Mouse (Mus musculus) neural tube, embryonic 11.5 days (tissue): ENCODE data around the gene Retreg3. TPM values are rescaled to one million over a fixed set of nuclear protein-coding genes. Genes with fewer than 3 reads are reported as not detected.
"Not testable (repeated sequence)": the region's sequence is repeated elsewhere in the genome, so short reads cannot be mapped to it uniquely, and the experiment has no call there.

Experiments
- ATAC-seq: fragments of 200-750 bp; cut with Nextera tagmentation; 2 replicates; pipeline ENCODE4 v1.8.0; 2017; ENCODE audit warnings: moderate number of reproducible peaks, mild to moderate bottlenecking, moderate TSS enrichment, moderate library complexity; ENCODE audit not compliant: insufficient read depth, low FRiP score, low TSS enrichment
- DNase-seq: peaks from one replicate; pipeline ENCODE4 v3.0.0-alpha.2; 2015; ENCODE audit warnings: low spot score
- H3K27ac ChIP-seq: fragments of 300-500 bp; sonication (generic); 2 replicates; pipeline ENCODE4 v1.5.1; 2014; ENCODE audit warnings: low read depth, mild to moderate bottlenecking, low read length
- H3K27me3 ChIP-seq: fragments of 300-500 bp; sonication (generic); 2 replicates; pipeline ENCODE4 v1.6.1; 2014; ENCODE audit warnings: mild to moderate bottlenecking, low read length, mixed read lengths; ENCODE audit not compliant: control insufficient read depth, insufficient read depth
- H3K36me3 ChIP-seq: fragments of 300-500 bp; sonication (generic); 2 replicates; pipeline ENCODE4 v1.6.1; 2014; ENCODE audit warnings: mild to moderate bottlenecking, low read length, moderate library complexity, mixed read lengths; ENCODE audit not compliant: control insufficient read depth, insufficient read depth
- H3K4me1 ChIP-seq: fragments of 300-500 bp; sonication (generic); 2 replicates; pipeline ENCODE4 v1.6.1; 2014; ENCODE audit warnings: low read length, mixed read lengths; ENCODE audit not compliant: control insufficient read depth, insufficient read depth
- H3K4me2 ChIP-seq: fragments of 300-500 bp; sonication (generic); 2 replicates; pipeline ENCODE4 v1.6.1; 2014; ENCODE audit warnings: low read depth, mild to moderate bottlenecking, moderate library complexity
- H3K4me3 ChIP-seq: fragments of 300-500 bp; sonication (generic); 2 replicates; pipeline ENCODE4 v1.5.1; 2014; ENCODE audit warnings: low read depth, low read length
- H3K9ac ChIP-seq: fragments of 300-500 bp; sonication (generic); 2 replicates; pipeline ENCODE4 v1.6.1; 2014; ENCODE audit warnings: mild to moderate bottlenecking, low read length
- H3K9me3 ChIP-seq: fragments of 300-500 bp; sonication (generic); 2 replicates; pipeline ENCODE4 v1.6.1; 2016; ENCODE audit warnings: low read length; ENCODE audit not compliant: control insufficient read depth
- WGBS: fragments of 180-500 bp; shearing (Covaris S2); extraction: QIAGEN DNeasy Blood & Tissue Kit; methylation state at CpG from one replicate; pipeline ENCODE4 v1.1.7; 2014; 5-methylcytosine and 5-hydroxymethylcytosine counted together
- polyA plus RNA-seq: library from polyadenylated mRNA; unstranded; fragments of >200 nt; fragmentation: Nextera tagmentation; extraction: Ambion mirVana; gene quantifications from 2 replicates; pipeline ENCODE4 v1.2.1, GENCODE M21; 2014

The Retreg3 gene
- polyA plus RNA-seq, 1 experiment from 2014 or later = 14.4 TPM

DNA sequence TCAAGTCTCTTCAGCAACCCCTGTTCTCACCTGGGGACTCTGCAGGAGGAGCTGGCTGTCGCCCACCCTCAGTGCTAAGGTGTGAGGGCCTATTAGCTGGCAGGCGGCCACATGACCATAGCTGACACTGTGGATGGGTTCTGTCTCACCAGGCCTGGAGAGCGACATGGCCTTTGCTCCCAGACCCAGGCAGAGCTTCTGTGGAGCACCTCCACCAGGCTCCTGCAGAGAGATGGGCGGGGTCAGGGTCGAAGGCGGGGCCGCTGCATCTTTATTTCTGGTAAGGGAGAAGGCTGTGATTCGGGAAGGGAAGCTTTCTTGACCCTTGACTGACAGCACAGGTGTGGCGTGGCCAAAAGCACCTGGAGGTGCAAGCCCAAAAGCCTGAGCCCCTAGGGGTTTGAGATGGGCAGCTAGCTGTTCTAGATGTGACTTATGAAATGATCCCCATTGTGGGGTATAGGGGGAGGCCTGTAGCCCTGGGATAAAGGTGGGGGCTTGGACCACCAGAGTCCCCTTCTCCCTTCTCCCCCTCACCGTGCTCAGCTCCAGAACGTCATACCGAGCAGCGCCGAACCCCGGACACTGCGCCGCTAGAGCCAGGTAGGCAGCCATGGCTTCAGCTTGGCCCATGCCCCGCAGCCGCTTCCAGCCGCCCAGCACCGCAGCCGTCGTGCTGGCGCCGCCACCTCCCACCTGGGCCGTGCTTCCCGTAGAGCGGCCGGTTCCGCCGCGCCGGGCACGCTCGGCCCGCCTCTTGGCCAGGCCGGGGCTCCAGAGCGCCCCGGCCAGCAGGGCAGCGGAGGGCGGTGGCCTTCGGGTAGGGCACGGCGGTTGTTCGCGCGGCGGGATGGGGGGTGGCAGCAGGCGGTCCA is 44.0 kb upstream of the Retreg3 start:
- H3K4me2 ChIP-seq = peak overlapping the region; percentile 35

GRCm38 (mm10) chr11:101162772-101163171 is 43.1 kb upstream of the Retreg3 start:
- ATAC-seq = no peak
- peaks cover 6% of the 10 kb centered on the region; the same call in 1 of the 2 replicates for H3K4me1 ChIP-seq
- H3K4me2 ChIP-seq = no peak overlapping the region

More for the DNA sequence above, 44.0 kb upstream of the Retreg3 start:
- Histone ChIP-seq H3K4me3 (peak overlapping the region; percentile 20), H3K4me1 (peaks cover 6% of the 10 kb centered on the region; the same call in 1 of the 2 replicates), H3K27me3 (peaks cover 69% of the 10 kb centered on the region), H3K36me3 (no peaks in the 10 kb centered on the region), H3K9ac (peak overlapping the region; percentile 8; the same call in 1 of the 2 replicates), H3K9me3 (no peaks in the 10 kb centered on the region), H3K27ac (no peak overlapping the region)
- WGBS = 6% methylated on average over 49 of the region's 49 CpGs
- DNase-seq (no peak), ATAC-seq (no peak)

DNA sequence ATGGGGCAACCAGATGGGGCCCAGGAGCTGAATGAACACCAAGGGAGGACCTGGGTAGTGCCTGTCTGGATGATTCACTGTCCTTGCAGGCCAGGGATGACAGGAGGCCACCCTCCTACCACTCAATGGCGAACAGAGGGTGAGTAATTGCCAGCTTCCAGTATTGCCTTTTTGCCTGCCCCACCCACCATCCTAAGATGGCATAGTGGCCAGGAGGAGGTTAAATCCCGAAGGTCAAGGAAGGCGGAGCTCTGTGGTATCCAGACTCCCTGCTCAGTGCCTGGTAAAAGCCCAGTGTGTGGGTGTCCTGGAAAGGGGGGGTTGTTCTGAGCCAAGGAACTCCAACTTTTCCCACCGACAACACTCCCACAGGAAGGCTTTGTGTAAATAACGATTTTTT is 42.6 kb upstream of the Retreg3 start:
- no peak overlapping the region for H3K9ac ChIP-seq
- peaks cover 59% of the 10 kb centered on the region for H3K27me3 ChIP-seq
- no peaks in the 10 kb centered on the region for H3K9me3 ChIP-seq
- ATAC-seq (no peak), DNase-seq (no peak)
- no peak overlapping the region for H3K27ac ChIP-seq
- WGBS = 52% methylated on average over 5 of the region's 5 CpGs
- no peak overlapping the region for H3K4me2 ChIP-seq
- no peak overlapping the region for H3K4me3 ChIP-seq
- H3K36me3 ChIP-seq = no peaks in the 10 kb centered on the region
- H3K4me1 ChIP-seq = peaks cover 6% of the 10 kb centered on the region; the same call in 1 of the 2 replicates

More at GRCm38 (mm10) chr11:101162772-101163171, 43.1 kb upstream of the Retreg3 start:
- Histone ChIP-seq H3K36me3 (no peaks in the 10 kb centered on the region), H3K9me3 (no peaks in the 10 kb centered on the region), H3K27me3 (peaks cover 60% of the 10 kb centered on the region), H3K4me3 (no peak overlapping the region), H3K9ac (no peak overlapping the region), H3K27ac (no peak overlapping the region)
- WGBS = 51% methylated on average over 5 of the region's 5 CpGs
- no peak for DNase-seq

GRCm38 (mm10) chr11:101161551-101161950 is 41.9 kb upstream of the Retreg3 start:
- 82% methylated on average over 15 of the region's 15 CpGs for WGBS
- DNase-seq (no peak), ATAC-seq (no peak)
- H3K27me3 ChIP-seq = peaks cover 52% of the 10 kb centered on the region
- no peak overlapping the region for H3K9ac ChIP-seq
- no peaks in the 10 kb centered on the region for H3K9me3 ChIP-seq
- H3K4me1 ChIP-seq = peaks cover 6% of the 10 kb centered on the region; the same call in 1 of the 2 replicates
- H3K4me3 ChIP-seq = no peak overlapping the region
- no peak overlapping the region for H3K27ac ChIP-seq
- H3K36me3 ChIP-seq = no peaks in the 10 kb centered on the region
- H3K4me2 ChIP-seq = no peak overlapping the region

DNA sequence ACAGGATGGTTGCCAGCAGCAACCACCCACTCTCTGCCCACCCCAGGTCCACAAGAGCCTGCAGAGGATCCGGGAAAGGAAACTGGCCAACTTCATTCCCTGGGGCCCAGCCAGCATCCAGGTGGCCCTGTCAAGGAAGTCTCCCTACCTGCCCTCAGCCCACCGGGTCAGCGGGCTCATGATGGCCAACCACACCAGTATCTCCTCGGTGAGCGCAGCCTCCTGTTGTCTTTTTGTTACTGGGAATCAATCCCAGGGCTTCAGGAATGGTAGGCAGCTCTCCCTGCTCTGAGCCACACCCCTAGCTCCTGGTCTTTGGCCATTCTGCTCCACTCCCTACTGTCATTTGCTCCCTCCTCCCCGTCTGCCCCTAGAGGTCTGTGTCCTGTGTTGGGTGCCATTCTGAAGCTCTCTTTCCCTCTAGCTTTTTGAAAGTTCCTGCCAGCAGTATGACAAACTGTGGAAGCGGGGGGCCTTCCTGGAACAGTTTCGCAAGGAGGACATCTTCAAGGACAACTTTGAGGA is 41.4 kb upstream of the Retreg3 start:
- ATAC-seq, H3K4me3 ChIP-seq, H3K9ac ChIP-seq, DNase-seq, H3K36me3 ChIP-seq, H3K4me1 ChIP-seq, H3K27ac ChIP-seq, H3K9me3 ChIP-seq, H3K4me2 ChIP-seq: not testable (repeated sequence)
- WGBS = 80% methylated on average over 5 of the region's 8 CpGs
- H3K27me3 ChIP-seq = peaks cover 46% of the 10 kb centered on the region

DNA sequence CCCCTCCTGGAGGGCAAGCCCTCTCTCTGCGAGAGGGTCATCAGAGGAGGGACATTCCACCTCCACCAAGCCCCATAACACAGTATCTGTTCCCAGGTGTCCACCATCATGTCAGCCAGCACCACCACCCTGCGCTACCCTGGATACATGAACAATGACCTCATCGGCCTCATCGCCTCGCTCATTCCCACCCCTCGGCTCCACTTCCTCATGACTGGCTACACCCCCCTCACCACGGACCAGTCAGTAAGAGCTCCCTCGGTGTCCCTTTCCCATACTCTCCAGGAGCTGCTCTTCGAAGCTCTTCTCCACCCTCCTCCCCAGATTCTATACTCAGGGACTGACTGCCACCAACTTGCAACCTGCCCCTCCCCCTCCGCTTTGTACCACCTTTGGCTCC is 40.5 kb upstream of the Retreg3 start:
- WGBS = 71% methylated on average over 8 of the region's 10 CpGs
- not testable (repeated sequence) for H3K9me3 ChIP-seq, H3K9ac ChIP-seq, H3K36me3 ChIP-seq, DNase-seq, H3K4me1 ChIP-seq, H3K4me3 ChIP-seq, ATAC-seq, H3K27ac ChIP-seq, H3K4me2 ChIP-seq
- H3K27me3 ChIP-seq = peaks cover 38% of the 10 kb centered on the region

DNA sequence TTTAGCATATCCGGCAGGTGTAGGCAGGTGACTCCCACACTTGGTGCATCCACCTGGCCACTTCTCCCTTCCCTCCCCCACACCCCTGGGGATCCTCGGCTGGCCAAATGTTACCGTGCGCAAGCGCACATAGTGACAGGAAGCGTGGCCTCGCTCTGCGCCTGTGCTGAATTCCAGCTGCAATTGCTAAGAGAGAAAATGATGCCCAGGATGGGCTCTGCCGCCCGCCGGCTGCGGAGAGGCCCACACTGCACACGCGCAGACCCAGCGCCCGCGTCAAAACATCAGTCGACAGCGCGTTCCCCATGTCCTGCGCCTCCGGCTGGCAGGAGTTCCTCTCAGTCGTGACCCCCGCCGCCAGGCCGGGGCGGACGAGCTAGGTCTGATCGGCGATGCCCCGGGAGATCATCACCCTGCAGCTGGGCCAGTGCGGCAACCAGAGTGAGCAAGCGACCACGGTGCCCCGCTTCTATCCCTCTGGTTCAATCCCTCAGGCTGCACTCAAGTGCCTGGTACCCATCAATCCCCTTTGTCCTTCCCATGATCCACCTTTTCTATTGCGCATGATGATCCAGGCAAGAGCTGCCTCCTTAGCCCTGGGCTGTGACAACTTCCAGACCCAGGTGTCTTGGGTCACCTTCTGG is 36.2 kb upstream of the Retreg3 start, which contains the start of gene Tubg2:
Tubg2 (plus strand) TSS at position 180 of the 644 bp plus-strand sequence.
- ATAC-seq (peak; percentile 20; the same call in 1 of the 2 replicates), DNase-seq (peak; percentile 75)
- peak within 1 kb of the TSS; percentile 51 for H3K4me2 ChIP-seq
- 2% methylated on average over 36 of the region's 36 CpGs for WGBS
- H3K4me3 ChIP-seq = peak within 1 kb of the TSS; percentile 24
- no peaks in the 10 kb centered on the region for H3K9me3 ChIP-seq
- H3K27ac ChIP-seq = no peak within 1 kb of the TSS
- H3K4me1 ChIP-seq = no peaks in the 10 kb centered on the region
- no peaks in the 10 kb centered on the region for H3K36me3 ChIP-seq
- H3K27me3 ChIP-seq = peaks cover 4% of the 10 kb centered on the region; the same call in 1 of the 2 replicates
- peak within 1 kb of the TSS; percentile 45 for H3K9ac ChIP-seq

DNA sequence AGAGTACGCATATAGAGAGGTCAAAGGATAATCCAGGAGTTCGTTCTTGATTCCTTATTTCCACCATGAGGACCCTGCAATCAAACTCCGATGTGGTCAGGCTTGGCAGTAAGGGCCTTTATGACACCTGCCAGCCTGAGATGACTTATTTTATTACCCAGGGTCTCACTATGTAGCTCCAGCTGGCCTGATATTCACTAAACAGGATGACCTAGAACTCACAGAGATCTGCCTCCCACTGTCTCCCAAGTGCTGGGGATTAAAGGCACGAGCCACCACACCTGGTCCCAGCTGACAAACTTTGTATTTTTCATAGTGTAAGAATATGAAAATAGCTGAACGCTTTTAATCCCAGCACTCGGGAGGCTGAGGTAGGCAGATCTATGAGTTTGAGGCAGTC is 35.5 kb upstream of the Retreg3 start:
- Histone ChIP-seq H3K9me3 (no peaks in the 10 kb centered on the region), H3K4me2 (peak overlapping the region; percentile 51), H3K4me1 (no peaks in the 10 kb centered on the region), H3K4me3 (no peak overlapping the region), H3K36me3 (no peaks in the 10 kb centered on the region), H3K27me3 (peaks cover 4% of the 10 kb centered on the region; the same call in 1 of the 2 replicates), H3K9ac (no peak overlapping the region), H3K27ac (no peak overlapping the region)
- DNase-seq (no peak), ATAC-seq (no peak)
- WGBS = 71% methylated on average over 6 of the region's 6 CpGs
